Mouse (Mus musculus) forebrain, embryonic 14.5 days (tissue): ENCODE results near the gene Myo3b. TPM values are rescaled to one million over a fixed set of nuclear protein-coding genes. Genes with fewer than 3 reads are reported as not detected.

Source experiments
- ATAC-seq: fragments of 200-750 bp; cut with Nextera tagmentation; 2 replicates; pipeline ENCODE4 v1.8.0; 2017; ENCODE audit warnings: mild to moderate bottlenecking, moderate library complexity
- DNase-seq: peaks from one replicate; pipeline ENCODE4 v3.0.0-alpha.2; 2015; ENCODE audit warnings: low spot score
- H3K27ac ChIP-seq: fragments of 300-500 bp; sonication (generic); 2 replicates; pipeline ENCODE4 v1.5.1; 2014; ENCODE audit warnings: low read depth, mild to moderate bottlenecking, control low read depth, low read length, moderate library complexity
- H3K27me3 ChIP-seq: fragments of 300-500 bp; sonication (generic); replicated peaks from 2 replicates; pipeline ENCODE4 v1.6.1; 2014; ENCODE audit warnings: low read length, control low read depth, mixed read lengths; ENCODE audit not compliant: control insufficient read depth, insufficient read depth
- H3K36me3 ChIP-seq: fragments of 300-500 bp; sonication (generic); 2 replicates; pipeline ENCODE4 v1.6.1; 2014; ENCODE audit warnings: low read length, control low read depth; ENCODE audit not compliant: control insufficient read depth, insufficient read depth
- H3K4me1 ChIP-seq: fragments of 300-500 bp; sonication (generic); 2 replicates; pipeline ENCODE4 v1.6.1; 2014; ENCODE audit warnings: antibody characterized with exemption, low read length, control low read depth; ENCODE audit not compliant: control insufficient read depth, insufficient read depth
- H3K4me2 ChIP-seq: fragments of 300-500 bp; sonication (generic); 2 replicates; pipeline ENCODE4 v1.6.1; 2014; ENCODE audit warnings: mild to moderate bottlenecking, control low read depth, low read length
- H3K4me3 ChIP-seq: fragments of 300-500 bp; sonication (generic); 2 replicates; pipeline ENCODE4 v1.5.1; 2014; ENCODE audit warnings: low read depth, low read length, control low read depth
- H3K9ac ChIP-seq: fragments of 300-500 bp; sonication (generic); 2 replicates; pipeline ENCODE4 v1.6.1; 2014; ENCODE audit warnings: mild to moderate bottlenecking, low read length, control low read depth, moderate library complexity
- H3K9me3 ChIP-seq: fragments of 300-500 bp; sonication (generic); replicated peaks from 2 replicates; pipeline ENCODE4 v1.6.1; 2016; ENCODE audit warnings: low read length, control low read depth, mixed read lengths; ENCODE audit not compliant: control insufficient read depth
- WGBS: fragments of 180-500 bp; shearing (Covaris S2); extraction: QIAGEN DNeasy Blood & Tissue Kit; methylation state at CpG from one replicate; pipeline ENCODE4 v1.1.7; 2014; 5-methylcytosine and 5-hydroxymethylcytosine counted together
- polyA plus RNA-seq: library from polyadenylated mRNA; unstranded; fragments of >200 nt; fragmentation: Nextera tagmentation; extraction: Ambion mirVana; gene quantifications from 2 replicates; pipeline ENCODE4 v1.2.1, GENCODE M21; 2014

The Myo3b gene
- polyA plus RNA-seq, 1 experiment from 2014 or later, result 0.09 TPM

DNA sequence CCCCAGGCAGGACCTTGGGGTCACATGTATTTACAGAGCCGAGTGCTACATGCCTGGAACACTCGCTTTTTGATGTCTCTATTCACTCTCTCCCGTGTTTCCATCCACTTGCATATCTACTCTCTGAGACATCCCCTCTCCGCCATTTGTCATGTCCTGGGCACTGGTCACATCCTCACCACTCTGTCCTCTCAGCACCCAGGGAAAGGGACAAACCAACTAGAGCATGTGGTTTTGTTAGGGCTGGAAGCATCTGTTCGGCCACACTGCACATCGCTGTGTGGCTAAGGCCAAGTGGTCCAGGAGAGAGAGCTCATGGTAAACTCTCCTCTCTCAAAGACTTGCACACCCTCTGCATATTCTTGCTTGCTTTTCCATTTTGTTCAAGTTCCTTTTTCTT lies 361.4 kb downstream of the Myo3b start:
- Histone ChIP-seq H3K27ac (no peak overlapping the region), H3K9ac (no peak overlapping the region), H3K9me3 (no peaks in the 10 kb centered on the region), H3K4me3 (no peak overlapping the region), H3K4me1 (peaks cover 5% of the 10 kb centered on the region; the same call in 1 of the 2 replicates), H3K4me2 (no peak overlapping the region), H3K27me3 (no peaks in the 10 kb centered on the region), H3K36me3 (no peaks in the 10 kb centered on the region)
- 87% methylated on average over 6 of the region's 6 CpGs for WGBS
- DNase-seq (no peak), ATAC-seq (no peak)

DNA sequence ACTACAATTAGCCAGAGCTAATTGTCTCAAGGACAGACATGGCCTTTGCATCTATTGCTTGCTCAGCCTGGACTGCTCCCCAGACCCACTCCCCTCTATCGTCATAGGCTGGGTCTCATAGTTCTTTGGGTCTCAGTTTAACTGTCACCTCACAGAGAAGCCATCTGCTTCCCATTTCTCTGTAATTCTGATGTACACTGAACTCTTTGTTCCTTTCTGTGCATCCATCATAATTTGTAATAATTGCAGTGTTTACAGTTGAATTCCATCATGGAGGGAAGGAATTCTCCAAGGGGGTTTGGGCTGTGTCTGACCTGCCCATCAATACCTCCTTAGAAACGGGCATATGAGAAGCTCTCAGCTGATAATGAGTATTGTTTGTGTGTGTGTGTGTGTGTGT lies 365.4 kb downstream of the Myo3b start:
- Histone ChIP-seq H3K27me3 (no peaks in the 10 kb centered on the region), H3K9ac (no peak overlapping the region), H3K9me3 (no peaks in the 10 kb centered on the region), H3K36me3 (no peaks in the 10 kb centered on the region), H3K4me2 (no peak overlapping the region), H3K4me3 (no peak overlapping the region), H3K4me1 (peaks cover 14% of the 10 kb centered on the region; the same call in 1 of the 2 replicates), H3K27ac (no peak overlapping the region)
- WGBS, result 41% methylated on average over 2 of the region's 2 CpGs
- peak; percentile 18 for DNase-seq
- no peak for ATAC-seq

GRCm38 (mm10) chr2:70406846-70407245 lies 367.9 kb downstream of the Myo3b start:
- WGBS, result 15% methylated on average over 5 of the region's 5 CpGs
- DNase-seq, result peak; percentile 46

GRCm38 (mm10) chr2:70407729-70408128 lies 368.8 kb downstream of the Myo3b start:
- Histone ChIP-seq H3K27ac (no peak overlapping the region), H3K4me2 (no peak overlapping the region), H3K4me1 (peaks cover 14% of the 10 kb centered on the region; the same call in 1 of the 2 replicates), H3K9me3 (no peaks in the 10 kb centered on the region), H3K27me3 (no peaks in the 10 kb centered on the region), H3K9ac (no peak overlapping the region), H3K4me3 (no peak overlapping the region), H3K36me3 (no peaks in the 10 kb centered on the region)
- 58% methylated on average over 5 of the region's 5 CpGs for WGBS
- no peak for ATAC-seq
- no peak for DNase-seq

More at GRCm38 (mm10) chr2:70406846-70407245, 367.9 kb downstream of the Myo3b start:
- no peak for ATAC-seq
- Histone ChIP-seq H3K4me2 (no peak overlapping the region), H3K27ac (no peak overlapping the region), H3K27me3 (no peaks in the 10 kb centered on the region), H3K9me3 (no peaks in the 10 kb centered on the region), H3K36me3 (no peaks in the 10 kb centered on the region), H3K4me1 (peaks cover 14% of the 10 kb centered on the region; the same call in 1 of the 2 replicates), H3K4me3 (no peak overlapping the region), H3K9ac (no peak overlapping the region)

- 59% methylated on average over 4 of the region's 4 CpGs for WGBS
- Histone ChIP-seq H3K4me1 (peaks cover 10% of the 10 kb centered on the region; the same call in 1 of the 2 replicates), H3K4me3 (no peak overlapping the region), H3K9ac (no peak overlapping the region), H3K27me3 (no peaks in the 10 kb centered on the region), H3K36me3 (no peaks in the 10 kb centered on the region), H3K27ac (0 out of 2 replicates have a peak overlapping the region, but pooled peaks have one; percentile 5), H3K4me2 (no peak overlapping the region), H3K9me3 (no peaks in the 10 kb centered on the region)
- no peak; the same call in 1 of the 2 replicates for ATAC-seq
- peak; percentile 38 for DNase-seq
These were observed 371.5 kb downstream of the Myo3b start for GRCm38 (mm10) chr2:70410298-70410885.

- Histone ChIP-seq H3K4me3 (no peak overlapping the region), H3K9ac (no peak overlapping the region), H3K36me3 (no peaks in the 10 kb centered on the region), H3K4me2 (no peak overlapping the region), H3K4me1 (peaks cover 8% of the 10 kb centered on the region; the same call in 1 of the 2 replicates), H3K9me3 (no peaks in the 10 kb centered on the region), H3K27me3 (no peaks in the 10 kb centered on the region), H3K27ac (no peak overlapping the region)
- ATAC-seq, result no peak
- whole genome bisulfite sequencing, result 79% methylated on average over 13 of the region's 13 CpGs
- no peak for DNase-seq
These were observed 373.4 kb downstream of the Myo3b start for GRCm38 (mm10) chr2:70412315-70412714.

DNA sequence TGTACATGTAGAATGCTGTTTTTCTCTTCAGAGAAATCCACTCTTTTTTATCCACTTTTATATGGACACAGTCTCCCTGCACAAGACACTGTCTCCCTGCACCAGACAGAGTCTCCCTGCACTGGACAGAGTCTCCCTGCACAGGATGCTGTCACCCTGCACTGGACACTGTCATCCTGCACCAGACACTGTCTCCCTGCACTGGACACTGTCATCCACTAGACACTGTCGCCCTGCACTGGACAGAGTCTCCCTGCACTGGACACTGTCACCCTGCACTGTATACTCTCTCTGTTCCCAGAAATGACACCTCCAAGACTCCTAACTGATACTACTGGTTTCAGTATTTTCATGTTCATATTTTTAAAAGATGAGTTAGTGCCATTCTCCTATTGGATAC lies 375.5 kb downstream of the Myo3b start:
- Histone ChIP-seq H3K9me3 (no peaks in the 10 kb centered on the region), H3K4me3 (no peak overlapping the region), H3K36me3 (no peaks in the 10 kb centered on the region), H3K4me1 (no peaks in the 10 kb centered on the region), H3K27me3 (no peaks in the 10 kb centered on the region), H3K9ac (no peak overlapping the region), H3K27ac (no peak overlapping the region), H3K4me2 (no peak overlapping the region)
- ATAC-seq, result no peak
- WGBS, result 92% methylated on average over 1 of the region's 1 CpGs
- DNase-seq, result no peak

- ATAC-seq, result no peak
- no peak overlapping the region for H3K9ac ChIP-seq
- 82% methylated on average over 1 of the region's 1 CpGs for WGBS
These were observed 376.6 kb downstream of the Myo3b start for GRCm38 (mm10) chr2:70415521-70415920.

GRCm38 (mm10) chr2:70419336-70419735 lies 380.4 kb downstream of the Myo3b start:
- no peak for ATAC-seq
- no peaks in the 10 kb centered on the region for H3K27me3 ChIP-seq
- DNase-seq, result no peak

More at GRCm38 (mm10) chr2:70415521-70415920, 376.6 kb downstream of the Myo3b start:
- no peak overlapping the region for H3K4me2 ChIP-seq
- H3K27ac ChIP-seq, result no peak overlapping the region
- H3K36me3 ChIP-seq, result no peaks in the 10 kb centered on the region
- no peaks in the 10 kb centered on the region for H3K9me3 ChIP-seq
- H3K4me1 ChIP-seq, result no peaks in the 10 kb centered on the region
- H3K4me3 ChIP-seq, result no peak overlapping the region
- no peak for DNase-seq
- no peaks in the 10 kb centered on the region for H3K27me3 ChIP-seq

More at GRCm38 (mm10) chr2:70419336-70419735, 380.4 kb downstream of the Myo3b start:
- H3K36me3 ChIP-seq, result no peaks in the 10 kb centered on the region
- H3K9ac ChIP-seq, result no peak overlapping the region
- no peaks in the 10 kb centered on the region for H3K9me3 ChIP-seq
- no peak overlapping the region for H3K4me2 ChIP-seq
- no peak overlapping the region for H3K4me3 ChIP-seq
- H3K4me1 ChIP-seq, result no peaks in the 10 kb centered on the region
- WGBS, result 82% methylated on average over 6 of the region's 6 CpGs
- H3K27ac ChIP-seq, result no peak overlapping the region
